Mouse (Mus musculus) heart, adult 2 months (tissue): ENCODE measurements at regions not wholly inside any gene's neighbourhood (a gene's known extent, or its start where the extent isn't known, plus 50 kb on each side); places are given as distances from the start of the nearest gene placed in this dataset.

ENCODE experiments used
- CTCF ChIP-seq: fragments of 200-600 bp; IDR thresholded peaks from 2 replicates; pipeline ENCODE4 v1.8.1; 2022; ENCODE audit warnings: antibody characterized with exemption, mild to moderate bottlenecking, moderate library complexity
- EP300 ChIP-seq: fragments of 200-500 bp; IDR thresholded peaks from 2 replicates; pipeline ENCODE4 v1.6.1; 2011; ENCODE audit warnings: low read depth, low read length, control low read depth; ENCODE audit not compliant: insufficient read depth
- POLR2A ChIP-seq: fragments of 200-500 bp; IDR thresholded peaks from 2 replicates; pipeline ENCODE4 v1.6.1; 2011; ENCODE audit warnings: mild to moderate bottlenecking, low read depth, low read length, control low read depth; ENCODE audit not compliant: insufficient read depth

DNA sequence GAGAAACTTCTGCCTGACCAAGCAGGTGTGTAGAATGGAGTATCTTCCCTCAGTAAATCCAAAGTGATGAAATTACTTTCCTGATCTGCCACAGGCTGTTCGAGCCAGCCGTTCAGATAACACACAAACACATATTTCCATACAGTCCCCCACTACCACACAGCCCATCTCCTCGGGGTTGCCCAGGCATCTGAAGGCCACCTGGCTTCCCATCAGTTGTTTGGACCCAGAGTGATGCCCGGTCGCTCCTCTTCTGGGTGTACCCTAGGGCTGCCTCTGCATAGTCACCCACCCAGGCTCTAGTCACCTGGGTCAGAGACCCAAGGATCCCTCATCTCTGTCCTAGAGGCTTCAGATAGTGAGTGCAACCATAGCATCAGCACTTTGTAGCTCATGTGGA is 107.9 kb downstream of the CK137956 start:
- no peak for TF ChIP-seq CTCF
- TF ChIP-seq POLR2A = no peak
- TF ChIP-seq EP300 = no peak
